Mouse (Mus musculus) neural tube, embryonic 11.5 days (tissue): ENCODE results near the gene Gm20521. TPM values are rescaled to one million over a fixed set of nuclear protein-coding genes. Genes with fewer than 3 reads are reported as not detected.

ENCODE experiments used
- ATAC-seq: fragments of 200-750 bp; cut with Nextera tagmentation; 2 replicates; pipeline ENCODE4 v1.8.0; 2017; ENCODE audit warnings: moderate number of reproducible peaks, mild to moderate bottlenecking, moderate TSS enrichment, moderate library complexity; ENCODE audit not compliant: insufficient read depth, low FRiP score, low TSS enrichment
- DNase-seq: peaks from one replicate; pipeline ENCODE4 v3.0.0-alpha.2; 2015; ENCODE audit warnings: low spot score
- H3K27ac ChIP-seq: fragments of 300-500 bp; sonication (generic); 2 replicates; pipeline ENCODE4 v1.5.1; 2014; ENCODE audit warnings: low read depth, mild to moderate bottlenecking, low read length
- H3K27me3 ChIP-seq: fragments of 300-500 bp; sonication (generic); 2 replicates; pipeline ENCODE4 v1.6.1; 2014; ENCODE audit warnings: mild to moderate bottlenecking, low read length, mixed read lengths; ENCODE audit not compliant: control insufficient read depth, insufficient read depth
- H3K36me3 ChIP-seq: fragments of 300-500 bp; sonication (generic); 2 replicates; pipeline ENCODE4 v1.6.1; 2014; ENCODE audit warnings: mild to moderate bottlenecking, low read length, moderate library complexity, mixed read lengths; ENCODE audit not compliant: control insufficient read depth, insufficient read depth
- H3K4me1 ChIP-seq: fragments of 300-500 bp; sonication (generic); 2 replicates; pipeline ENCODE4 v1.6.1; 2014; ENCODE audit warnings: low read length, mixed read lengths; ENCODE audit not compliant: control insufficient read depth, insufficient read depth
- H3K4me2 ChIP-seq: fragments of 300-500 bp; sonication (generic); 2 replicates; pipeline ENCODE4 v1.6.1; 2014; ENCODE audit warnings: low read depth, mild to moderate bottlenecking, moderate library complexity
- H3K4me3 ChIP-seq: fragments of 300-500 bp; sonication (generic); 2 replicates; pipeline ENCODE4 v1.5.1; 2014; ENCODE audit warnings: low read depth, low read length
- H3K9ac ChIP-seq: fragments of 300-500 bp; sonication (generic); 2 replicates; pipeline ENCODE4 v1.6.1; 2014; ENCODE audit warnings: mild to moderate bottlenecking, low read length
- H3K9me3 ChIP-seq: fragments of 300-500 bp; sonication (generic); 2 replicates; pipeline ENCODE4 v1.6.1; 2016; ENCODE audit warnings: low read length; ENCODE audit not compliant: control insufficient read depth
- WGBS: fragments of 180-500 bp; shearing (Covaris S2); extraction: QIAGEN DNeasy Blood & Tissue Kit; methylation state at CpG from one replicate; pipeline ENCODE4 v1.1.7; 2014; 5-methylcytosine and 5-hydroxymethylcytosine counted together
- polyA plus RNA-seq: library from polyadenylated mRNA; unstranded; fragments of >200 nt; fragmentation: Nextera tagmentation; extraction: Ambion mirVana; gene quantifications from 2 replicates; pipeline ENCODE4 v1.2.1, GENCODE M21; 2014

The Gm20521 gene
- polyA plus RNA-seq, 1 experiment from 2014 or later = not detected

GRCm38 (mm10) chr14:54936831-54937160, 53.6 kb downstream of the Gm20521 start:
- Histone ChIP-seq H3K36me3 (no peaks in the 10 kb centered on the region), H3K9ac (no peak overlapping the region), H3K4me2 (no peak overlapping the region), H3K27ac (0 out of 2 replicates have a peak overlapping the region, but pooled peaks have one; percentile 51), H3K4me3 (no peak overlapping the region), H3K27me3 (no peaks in the 10 kb centered on the region), H3K9me3 (no peaks in the 10 kb centered on the region), H3K4me1 (no peaks in the 10 kb centered on the region)
- no peak for ATAC-seq
- 64% methylated on average over 6 of the region's 6 CpGs for WGBS
- no peak for DNase-seq

- H3K9ac ChIP-seq = no peak overlapping the region
- DNase-seq (no peak), ATAC-seq (no peak)
- H3K4me3 ChIP-seq = no peak overlapping the region
- WGBS = 90% methylated on average over 16 of the region's 16 CpGs
- no peaks in the 10 kb centered on the region for H3K27me3 ChIP-seq
- no peak overlapping the region for H3K4me2 ChIP-seq
- H3K4me1 ChIP-seq = no peaks in the 10 kb centered on the region
- H3K27ac ChIP-seq = no peak overlapping the region
- no peaks in the 10 kb centered on the region for H3K36me3 ChIP-seq
- no peaks in the 10 kb centered on the region for H3K9me3 ChIP-seq
Measured at GRCm38 (mm10) chr14:54937361-54938182, 54.3 kb downstream of the Gm20521 start.

GRCm38 (mm10) chr14:54938431-54939219, 55.4 kb downstream of the Gm20521 start:
- no peaks in the 10 kb centered on the region for H3K27me3 ChIP-seq
- H3K9me3 ChIP-seq = no peaks in the 10 kb centered on the region
- H3K4me1 ChIP-seq = no peaks in the 10 kb centered on the region
- DNase-seq (no peak), ATAC-seq (no peak)
- 82% methylated on average over 15 of the region's 15 CpGs for WGBS
- no peaks in the 10 kb centered on the region for H3K36me3 ChIP-seq
- no peak overlapping the region for H3K4me2 ChIP-seq
- no peak overlapping the region for H3K4me3 ChIP-seq
- no peak overlapping the region for H3K9ac ChIP-seq
- H3K27ac ChIP-seq = no peak overlapping the region

- no peaks in the 10 kb centered on the region for H3K36me3 ChIP-seq
- H3K27me3 ChIP-seq = no peaks in the 10 kb centered on the region
- no peaks in the 10 kb centered on the region for H3K4me1 ChIP-seq
- WGBS = 51% methylated on average over 12 of the region's 12 CpGs
- DNase-seq (peak; percentile 63), ATAC-seq (no peak)
- no peak overlapping the region for H3K27ac ChIP-seq
- no peaks in the 10 kb centered on the region for H3K9me3 ChIP-seq
- H3K4me2 ChIP-seq = no peak overlapping the region
- H3K4me3 ChIP-seq = no peak overlapping the region
- no peak overlapping the region for H3K9ac ChIP-seq
Measured at GRCm38 (mm10) chr14:54939434-54940175, 56.4 kb downstream of the Gm20521 start.

- ATAC-seq = no peak
- Histone ChIP-seq H3K4me3 (no peak overlapping the region), H3K27me3 (no peaks in the 10 kb centered on the region), H3K9me3 (no peaks in the 10 kb centered on the region), H3K4me2 (no peak overlapping the region), H3K27ac (no peak overlapping the region), H3K4me1 (no peaks in the 10 kb centered on the region), H3K9ac (no peak overlapping the region), H3K36me3 (no peaks in the 10 kb centered on the region)
- 93% methylated on average over 3 of the region's 3 CpGs for WGBS
- no peak for DNase-seq
Measured at GRCm38 (mm10) chr14:54940176-54940530, 56.9 kb downstream of the Gm20521 start.

GRCm38 (mm10) chr14:54941024-54941978, 58.1 kb downstream of the Gm20521 start:
- no peak overlapping the region for H3K4me2 ChIP-seq
- WGBS = 67% methylated on average over 13 of the region's 13 CpGs
- no peak for ATAC-seq
- DNase-seq = no peak
- H3K27me3 ChIP-seq = no peaks in the 10 kb centered on the region
- H3K27ac ChIP-seq = no peak overlapping the region
- no peak overlapping the region for H3K4me3 ChIP-seq
- no peaks in the 10 kb centered on the region for H3K4me1 ChIP-seq
- H3K9me3 ChIP-seq = no peaks in the 10 kb centered on the region
- H3K9ac ChIP-seq = no peak overlapping the region
- no peaks in the 10 kb centered on the region for H3K36me3 ChIP-seq

- H3K4me3 ChIP-seq = no peak overlapping the region
- no peak for ATAC-seq
- H3K4me1 ChIP-seq = no peaks in the 10 kb centered on the region
- no peak for DNase-seq
- H3K27me3 ChIP-seq = no peaks in the 10 kb centered on the region
- no peaks in the 10 kb centered on the region for H3K9me3 ChIP-seq
- H3K9ac ChIP-seq = no peak overlapping the region
- no peak overlapping the region for H3K27ac ChIP-seq
- WGBS = 95% methylated on average over 8 of the region's 8 CpGs
- H3K36me3 ChIP-seq = no peaks in the 10 kb centered on the region
- H3K4me2 ChIP-seq = no peak overlapping the region
Measured at GRCm38 (mm10) chr14:54942479-54942878, 59.2 kb downstream of the Gm20521 start.

GRCm38 (mm10) chr14:54943971-54944370, 60.7 kb downstream of the Gm20521 start:
- WGBS = 93% methylated on average over 7 of the region's 7 CpGs
- Histone ChIP-seq H3K4me2 (no peak overlapping the region), H3K4me3 (no peak overlapping the region), H3K9ac (no peak overlapping the region), H3K36me3 (no peaks in the 10 kb centered on the region), H3K4me1 (no peaks in the 10 kb centered on the region), H3K27ac (no peak overlapping the region), H3K9me3 (no peaks in the 10 kb centered on the region), H3K27me3 (no peaks in the 10 kb centered on the region)
- DNase-seq = no peak
- no peak for ATAC-seq
